Mouse (Mus musculus) T-helper 1 cell (primary cell): Measurements from ENCODE around the gene Mb21d2.

ENCODE experiments used
- in situ Hi-C: fragments of 300-600 bp; cut with MboI, MseI; formaldehyde crosslinking; loops from one replicate; pipeline ENCODE4 v1.15.1; 2025; ENCODE audit warnings: high pct_unique_total_duplicates

Mb21d2 gene

DNA sequence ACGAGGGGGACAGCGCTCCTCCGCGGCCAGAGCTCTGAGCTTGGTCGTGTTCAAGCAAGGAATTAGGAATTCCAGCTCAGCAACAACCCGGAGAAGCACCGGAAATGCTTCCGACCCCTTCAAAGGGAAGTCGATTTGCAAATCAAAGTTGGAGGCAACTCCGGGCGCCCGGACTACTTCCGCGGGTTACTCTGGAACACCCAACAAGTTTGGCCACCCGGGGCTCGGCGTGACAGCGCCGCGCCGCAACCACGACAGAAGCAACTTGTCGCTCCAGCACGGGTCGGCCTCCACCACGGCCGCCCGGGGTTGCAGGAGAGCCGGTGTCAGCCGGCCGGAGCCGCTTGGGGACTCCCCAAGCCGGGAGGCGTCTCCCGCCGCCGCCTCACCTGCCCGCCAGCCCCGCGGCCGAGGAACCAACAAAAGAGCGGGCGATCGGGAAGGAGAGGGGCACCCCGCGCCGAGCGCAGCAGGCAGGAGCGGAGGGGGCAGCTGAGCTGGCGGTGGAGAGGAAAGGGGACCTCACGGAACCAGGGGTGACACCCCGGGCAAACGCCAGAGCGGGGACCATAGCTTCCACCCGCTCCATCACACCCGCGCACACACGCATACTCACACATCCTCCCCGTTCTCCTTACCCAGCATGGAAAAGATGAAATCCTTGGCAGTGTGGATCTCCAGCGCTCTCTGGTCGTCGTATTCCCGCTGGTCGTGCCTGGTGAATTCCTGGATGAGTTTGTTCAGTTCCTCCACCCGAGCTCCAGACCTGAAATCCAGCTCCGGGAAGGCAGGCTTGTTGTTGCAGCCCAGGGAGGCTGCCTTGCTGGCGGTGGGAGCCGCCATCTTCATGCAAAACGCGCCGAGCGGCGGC lies at the start of gene Mb21d2:
Mb21d2 (minus strand) TSS at position 859 of the 871 bp plus-strand sequence.
- in situ Hi-C loops, result loop anchor here (25.0 kb wide), 1 partner anchor 958 kb away; no protein-coding TSS in a partner anchor

DNA sequence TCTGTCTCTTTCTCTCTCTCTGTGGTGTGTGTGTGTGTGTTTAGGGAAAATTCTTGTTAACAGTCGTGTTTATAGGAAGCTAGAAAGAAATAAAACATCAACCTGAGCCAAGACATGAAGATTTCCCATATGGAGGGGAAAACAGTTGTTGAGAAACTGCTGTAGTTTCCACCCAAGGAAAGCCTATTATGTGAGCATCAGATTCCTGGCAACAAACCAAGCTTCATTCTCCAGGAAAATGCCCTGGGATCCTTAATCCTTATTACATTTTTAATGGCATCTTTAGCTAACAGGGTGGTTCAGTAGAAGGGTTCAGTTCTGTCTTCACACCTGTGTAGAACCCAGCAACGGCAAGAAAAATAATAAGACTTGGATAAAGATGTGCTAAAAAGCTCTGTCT lies 36.8 kb upstream of the Mb21d2 start:
- in situ Hi-C loops, result no loop called here

DNA sequence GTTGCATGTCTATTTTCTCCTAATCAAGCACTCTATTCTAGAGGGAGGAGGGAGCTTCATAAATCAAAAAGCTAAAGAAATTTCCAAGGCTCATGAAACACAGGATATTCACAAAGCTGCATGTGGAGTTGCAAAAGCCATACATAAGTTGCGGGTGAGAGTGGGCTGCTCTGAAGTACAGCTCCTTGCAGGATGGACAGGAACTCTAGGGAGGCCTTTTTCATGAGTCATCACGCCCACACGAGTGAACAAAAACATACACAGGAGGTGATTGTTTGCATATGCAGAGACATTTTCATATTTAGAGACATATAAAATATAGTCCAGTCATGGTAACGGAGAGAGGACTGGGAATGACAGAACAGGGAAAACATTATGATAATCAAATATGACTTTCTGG lies 34.6 kb upstream of the Mb21d2 start:
- in situ Hi-C loops, result no loop called here

DNA sequence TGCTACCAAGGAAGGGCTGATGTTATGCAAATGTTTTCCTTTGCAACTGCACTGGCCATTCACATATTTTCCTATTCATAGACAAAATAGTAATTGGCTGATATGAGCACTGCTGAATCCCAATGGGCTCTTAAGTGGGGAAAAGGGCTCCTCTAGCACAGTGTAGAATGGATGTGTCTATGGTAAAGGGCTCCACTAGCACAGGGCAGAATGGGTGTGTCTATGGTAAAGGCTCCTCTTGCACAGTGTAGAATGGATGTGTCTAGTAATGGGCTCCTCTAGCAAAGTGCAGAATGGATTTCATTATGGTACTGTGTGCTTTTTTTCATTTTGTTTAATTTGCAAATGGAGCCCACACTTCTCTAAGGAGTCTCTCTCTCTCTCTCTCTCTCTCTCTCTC lies 33.5 kb upstream of the Mb21d2 start:
- in situ Hi-C loops, result no loop called here

DNA sequence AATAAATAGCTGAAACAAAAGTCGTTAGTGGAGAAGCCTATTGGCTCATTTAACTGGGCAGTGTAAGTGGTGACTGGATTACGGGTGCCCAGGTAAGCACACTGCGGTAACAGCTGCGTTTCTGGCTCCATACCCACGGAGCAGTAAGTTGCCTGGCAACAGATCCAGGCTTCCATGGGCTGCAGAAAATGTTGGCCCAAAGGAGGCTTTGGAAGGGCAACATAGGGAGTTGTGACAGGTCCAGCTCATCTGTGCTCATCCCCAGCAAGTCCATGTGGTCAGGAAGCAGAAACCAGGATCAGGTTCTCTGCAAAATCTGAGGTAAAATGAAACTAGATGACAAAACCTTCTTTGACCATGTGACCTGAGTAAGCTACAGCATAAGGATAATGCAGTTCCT lies 20.3 kb upstream of the Mb21d2 start:
- in situ Hi-C loops, result loop anchor here (25.0 kb wide), 1 partner anchor 937 kb away; no protein-coding TSS in a partner anchor

DNA sequence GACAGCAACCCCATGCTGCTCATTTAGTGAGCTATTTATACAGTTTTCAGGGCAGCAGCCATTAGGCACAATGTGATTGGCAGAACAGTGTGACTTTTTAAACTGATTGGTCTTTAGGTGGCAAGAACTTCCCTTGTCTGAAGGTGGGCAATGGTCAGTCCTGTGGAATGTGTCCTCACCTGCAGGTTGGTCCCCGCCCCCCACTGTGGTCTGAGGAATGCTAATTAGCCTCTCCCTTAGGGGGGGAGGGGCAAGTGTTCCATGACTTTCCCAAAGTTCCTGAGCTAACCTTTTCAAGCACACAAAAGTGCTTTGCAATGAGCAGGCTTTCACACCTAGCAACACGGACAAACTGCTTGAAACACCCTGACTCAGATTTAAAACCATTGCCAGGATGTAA lies 13.8 kb upstream of the Mb21d2 start:
- in situ Hi-C loops, result loop anchor here (25.0 kb wide), 1 partner anchor 944 kb away; no protein-coding TSS in a partner anchor

DNA sequence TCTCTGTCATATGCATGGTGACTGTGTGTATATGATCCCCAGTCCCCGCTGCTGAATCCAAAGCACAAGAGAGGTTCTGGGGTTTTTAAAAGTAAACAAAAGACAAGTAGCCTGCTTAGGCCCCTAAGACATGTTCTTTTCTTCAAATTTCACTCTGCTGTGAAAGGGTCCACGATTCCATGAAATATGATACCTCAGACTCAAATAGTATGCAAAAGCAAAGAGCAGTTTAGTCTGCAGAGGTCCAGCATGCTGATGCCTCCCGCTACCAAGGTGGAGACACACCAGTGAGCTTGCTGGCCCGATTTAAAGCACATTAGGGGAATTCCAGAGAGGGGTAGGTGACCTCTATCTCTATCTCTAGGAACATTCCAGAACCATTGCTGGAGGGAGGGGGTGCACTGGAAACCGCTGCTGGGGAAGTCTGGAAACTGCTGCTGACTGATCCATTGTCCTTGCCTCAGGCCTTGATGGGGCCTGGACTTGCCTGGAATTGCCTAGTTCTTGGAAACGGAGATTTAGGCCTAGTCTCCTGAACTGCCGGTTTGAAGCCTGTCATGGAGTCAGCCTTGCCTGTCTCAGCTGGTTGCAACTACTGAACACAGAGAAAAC lies 6.8 kb upstream of the Mb21d2 start:
- in situ Hi-C loops, result loop anchor here (25.0 kb wide), 1 partner anchor 951 kb away; no protein-coding TSS in a partner anchor

DNA sequence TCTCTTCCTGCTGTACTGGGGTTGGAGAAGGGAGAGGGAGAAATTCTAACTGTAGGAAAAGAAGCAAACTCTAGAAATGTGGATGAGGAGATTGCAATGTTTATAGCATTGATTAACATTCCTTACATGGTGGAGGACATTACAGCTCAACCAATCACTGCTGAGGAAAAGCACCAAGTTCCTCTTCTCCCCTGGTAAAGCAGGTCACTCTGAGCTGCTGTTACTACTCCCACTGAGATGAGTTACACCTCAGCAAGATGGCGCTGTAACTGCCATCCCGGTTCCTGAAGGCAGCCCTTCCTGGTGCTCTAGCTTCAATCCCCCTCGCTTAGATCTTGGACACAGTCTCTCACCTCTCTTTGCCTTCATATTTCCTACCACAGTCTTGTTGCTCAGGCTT lies 6.2 kb upstream of the Mb21d2 start:
- in situ Hi-C loops, result loop anchor here (25.0 kb wide), 1 partner anchor 952 kb away; no protein-coding TSS in a partner anchor

DNA sequence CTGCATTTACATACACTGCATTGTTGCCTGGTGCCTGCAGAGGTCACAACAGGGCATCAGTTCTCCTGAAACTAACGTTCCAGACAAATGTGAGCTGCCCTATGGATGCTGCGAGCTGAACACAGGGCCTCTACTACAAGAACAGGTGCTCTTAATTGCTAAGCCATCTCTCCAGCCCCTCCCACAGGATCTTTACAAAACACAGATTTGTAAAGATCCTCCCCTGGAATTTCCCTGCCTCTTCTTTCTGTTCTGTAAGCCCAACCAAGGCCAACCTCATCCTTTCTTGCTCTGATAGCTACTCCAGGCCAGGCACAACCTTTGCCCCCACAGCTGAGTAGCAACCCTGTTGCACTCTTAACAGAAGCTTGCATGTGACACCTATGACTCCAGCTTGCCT lies 1.7 kb upstream of the Mb21d2 start:
- in situ Hi-C loops, result loop anchor here (25.0 kb wide), 1 partner anchor 956 kb away; no protein-coding TSS in a partner anchor

DNA sequence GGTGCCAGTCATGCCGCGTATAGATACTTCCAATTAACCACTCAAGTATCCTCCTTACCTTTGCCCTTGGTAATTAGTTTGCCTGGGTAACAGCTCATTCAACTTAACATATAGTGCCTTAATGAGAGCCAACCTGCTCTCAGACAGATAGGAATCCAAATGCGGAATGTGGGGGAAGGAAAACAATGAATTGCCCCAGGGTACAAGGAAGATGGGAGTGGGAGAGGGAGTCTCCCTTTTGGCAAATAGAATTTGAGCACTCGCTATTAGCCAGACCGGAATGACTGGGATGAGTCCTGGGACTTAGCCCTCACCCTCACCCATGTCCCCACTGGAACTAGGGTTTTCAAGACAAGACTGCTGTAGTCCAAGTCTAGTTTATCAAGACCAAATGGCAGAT lies 953 bp upstream of the Mb21d2 start:
- in situ Hi-C loops, result loop anchor here (25.0 kb wide), 1 partner anchor 957 kb away; no protein-coding TSS in a partner anchor

DNA sequence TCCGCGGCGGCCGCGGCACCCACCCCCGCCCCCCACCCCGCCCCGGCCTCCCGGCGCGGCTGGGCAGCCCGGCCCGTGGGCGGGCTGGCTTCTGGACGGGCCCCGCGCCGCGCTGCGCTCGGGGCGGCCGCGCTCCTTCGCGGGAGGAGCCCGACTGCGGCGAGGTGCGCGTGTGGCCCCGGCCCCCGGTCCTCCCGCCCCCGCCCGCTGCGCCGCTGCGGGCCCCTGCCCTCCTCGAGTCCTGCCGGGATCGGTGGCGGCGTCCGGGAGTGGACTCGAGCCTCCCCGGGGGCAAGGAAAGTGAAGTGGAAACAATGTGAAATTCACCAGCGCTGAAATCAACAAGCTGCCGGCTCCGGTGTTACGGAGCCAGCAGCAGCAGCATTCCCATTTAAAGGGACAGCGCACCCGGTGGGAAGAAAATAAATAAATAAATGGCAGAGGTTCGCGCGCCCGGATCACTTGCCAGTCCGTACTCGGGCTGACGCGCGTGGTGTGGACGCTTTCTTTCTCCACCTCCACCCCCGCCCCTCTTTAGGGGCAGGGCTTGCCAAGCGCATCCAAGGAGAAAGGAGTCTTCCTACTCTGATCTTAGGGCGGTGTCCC lies 316 bp upstream of the Mb21d2 start:
- in situ Hi-C loops, result loop anchor here (25.0 kb wide), 1 partner anchor 958 kb away; no protein-coding TSS in a partner anchor

DNA sequence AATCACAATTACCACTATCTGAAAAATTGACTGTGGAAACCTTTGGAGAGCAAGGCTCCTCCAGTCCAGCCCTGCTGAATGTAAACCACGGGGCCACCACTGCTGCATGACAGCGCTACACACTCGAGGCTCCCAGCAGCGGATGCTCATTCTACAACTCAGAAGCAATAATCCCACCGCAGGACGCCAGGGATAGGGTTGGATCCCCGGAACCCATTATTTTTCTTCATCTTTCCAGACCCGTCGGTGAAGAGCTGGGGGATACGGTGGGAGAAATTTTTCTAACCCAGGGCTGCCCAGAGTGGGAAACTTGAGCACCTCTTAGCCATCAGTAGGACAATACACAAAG lies 1.0 kb downstream of the Mb21d2 start:
- in situ Hi-C loops, result loop anchor here (25.0 kb wide), 1 partner anchor 959 kb away; no protein-coding TSS in a partner anchor

DNA sequence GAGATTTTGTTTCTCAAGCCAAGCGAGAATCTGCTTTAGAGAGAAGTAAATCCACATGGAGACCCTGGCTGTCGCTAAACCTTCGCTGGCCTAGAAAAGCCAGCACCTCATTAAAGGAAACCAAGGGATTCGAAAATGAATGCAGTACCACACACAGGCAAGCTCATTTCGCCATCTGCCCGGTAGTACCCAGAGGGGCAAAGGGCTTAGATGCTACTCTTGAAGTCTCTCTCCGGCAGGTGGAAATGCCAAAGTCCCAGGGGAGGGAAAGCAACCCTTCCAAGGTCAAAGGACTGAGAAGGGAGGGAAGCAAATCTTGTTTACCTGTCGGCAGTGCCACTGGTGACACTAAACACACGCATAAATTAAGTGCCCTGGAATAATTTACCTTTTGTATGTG lies 2.1 kb downstream of the Mb21d2 start:
- in situ Hi-C loops, result loop anchor here (25.0 kb wide), 1 partner anchor 960 kb away; no protein-coding TSS in a partner anchor

DNA sequence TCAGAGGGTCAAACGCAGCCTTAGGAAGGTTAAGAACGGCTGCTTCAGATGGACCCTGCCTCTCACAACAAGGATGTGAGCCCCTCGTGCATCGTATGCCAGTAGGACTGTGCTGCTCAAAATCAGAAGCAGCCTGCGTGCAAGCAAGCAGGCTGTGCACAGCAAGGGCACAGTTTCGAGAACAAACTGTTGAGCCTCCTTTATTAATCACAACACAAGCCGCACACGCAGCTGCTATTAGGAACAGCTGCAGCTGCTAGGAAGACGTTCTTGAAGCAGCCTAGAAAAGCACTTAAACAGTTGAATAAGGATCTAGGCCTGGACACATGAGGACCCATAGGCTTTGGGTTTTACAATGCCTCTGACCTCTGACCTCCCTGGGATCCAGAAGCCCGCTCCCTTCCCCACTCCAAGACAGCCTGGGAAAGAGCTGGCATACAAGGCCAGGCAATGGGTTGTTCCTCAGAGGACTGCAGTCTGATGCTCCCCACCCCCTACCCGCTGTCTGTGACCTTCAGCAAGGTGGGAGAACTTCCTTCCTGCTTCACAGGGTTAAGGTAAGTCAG lies 10.1 kb downstream of the Mb21d2 start:
- in situ Hi-C loops, result no loop called here

DNA sequence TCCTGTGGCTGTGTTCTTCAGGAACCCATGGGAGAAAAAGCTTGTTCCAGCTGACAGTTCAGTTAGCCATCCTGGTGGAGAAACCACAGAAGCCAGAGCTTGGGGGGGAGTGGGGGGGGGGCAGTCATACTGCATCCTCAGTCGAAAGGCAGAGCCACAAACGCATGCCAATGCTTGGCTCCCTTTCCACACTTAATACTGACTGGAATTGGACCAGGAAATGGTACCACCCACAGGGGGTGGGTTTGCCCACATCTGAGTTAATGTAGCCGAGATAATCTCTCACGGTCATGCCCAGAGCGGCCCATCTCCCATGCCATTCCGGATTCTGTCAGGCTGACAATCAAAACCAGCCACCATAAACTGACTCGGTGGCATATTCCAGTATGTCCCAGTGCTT lies 14.1 kb downstream of the Mb21d2 start:
- in situ Hi-C loops, result no loop called here

DNA sequence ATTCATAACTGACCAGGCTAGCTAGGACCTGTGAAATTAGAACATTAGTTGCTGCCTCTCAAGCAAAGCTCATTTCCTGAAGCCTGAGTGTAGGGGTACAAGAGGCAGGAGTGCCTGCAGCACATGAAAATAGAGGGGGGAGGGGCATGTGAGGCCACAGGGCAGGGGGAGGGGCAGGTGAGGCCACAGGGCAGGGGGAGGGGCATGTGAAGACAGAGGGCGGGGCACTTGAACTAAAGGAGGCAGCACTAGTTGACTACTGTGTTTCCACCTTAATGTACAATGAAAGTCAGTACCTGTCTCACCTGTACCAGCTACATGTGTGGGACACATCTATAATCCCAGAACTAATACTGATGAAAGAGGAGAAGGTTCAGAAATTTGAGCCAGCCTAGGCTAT lies 14.8 kb downstream of the Mb21d2 start:
- in situ Hi-C loops, result no loop called here

DNA sequence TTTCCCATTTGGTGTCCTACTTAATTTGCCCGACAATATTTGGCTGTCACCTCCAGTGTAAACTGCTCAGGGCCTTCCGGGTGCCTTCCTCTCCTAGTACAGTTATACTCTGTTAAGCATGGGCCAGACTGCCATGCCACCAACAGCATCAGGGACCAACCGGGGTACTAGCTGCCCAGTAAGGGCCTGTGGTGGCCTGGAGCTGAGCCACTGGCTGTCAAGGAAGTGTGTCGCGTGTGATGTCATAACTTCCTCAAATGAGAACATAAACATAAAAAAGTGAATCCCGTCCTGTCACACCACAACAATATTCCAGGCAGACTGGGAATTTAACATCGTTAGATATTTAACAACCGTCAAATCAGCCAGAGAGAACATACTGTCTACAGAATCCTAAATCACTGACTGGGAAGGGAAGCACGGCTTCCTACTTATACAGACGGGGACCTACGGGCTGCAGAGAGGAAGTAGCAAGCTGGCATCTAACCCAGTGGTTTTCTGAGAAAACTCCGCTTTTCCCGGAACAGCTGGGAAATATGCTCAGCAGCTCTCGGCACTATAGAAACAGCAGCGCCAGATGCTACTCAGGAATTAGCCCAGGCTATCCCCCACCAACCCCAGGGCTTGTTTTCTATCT lies 17.9 kb downstream of the Mb21d2 start:
- in situ Hi-C loops, result no loop called here

DNA sequence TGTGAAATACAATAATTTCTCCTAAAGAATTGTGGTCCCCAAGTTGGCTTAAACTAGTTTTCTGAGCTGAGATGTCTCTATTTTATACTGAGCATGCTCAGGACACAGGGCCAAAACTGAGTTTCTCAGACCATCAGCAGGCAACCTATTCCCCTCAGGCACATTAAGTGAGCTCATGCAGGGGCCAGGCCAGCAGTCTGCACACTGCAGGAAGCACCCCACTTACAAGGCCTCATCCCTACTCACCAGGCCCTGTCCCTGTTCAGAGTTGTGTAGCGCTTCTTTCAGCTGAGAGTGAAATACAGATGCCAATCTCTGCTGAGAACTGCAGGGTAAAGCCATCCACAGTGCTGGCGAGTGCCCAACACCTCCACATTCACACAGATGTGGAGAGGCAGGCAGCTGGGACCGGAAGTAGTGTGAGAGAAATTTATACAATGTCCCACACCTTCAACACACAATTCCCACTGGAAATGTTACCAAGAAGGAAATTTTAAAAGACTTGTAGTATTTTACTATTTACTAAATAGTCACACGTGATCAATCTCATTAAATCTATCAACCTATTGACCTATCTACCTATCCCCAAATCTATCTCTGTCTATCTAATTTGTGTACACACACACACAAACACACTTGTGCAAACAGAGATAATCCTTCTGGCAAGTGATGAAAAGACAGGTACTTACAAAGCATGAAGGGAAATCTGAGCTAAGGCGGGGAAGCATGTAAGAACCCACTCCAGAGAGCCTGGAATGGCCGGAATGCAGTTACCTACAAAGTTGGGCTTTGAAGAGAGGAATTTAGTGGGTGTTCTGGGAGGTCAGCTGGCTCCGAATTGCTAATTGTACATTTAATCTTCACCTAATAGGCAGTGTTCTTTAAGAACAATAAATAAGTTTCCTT lies 22.9 kb downstream of the Mb21d2 start:
- in situ Hi-C loops, result no loop called here

DNA sequence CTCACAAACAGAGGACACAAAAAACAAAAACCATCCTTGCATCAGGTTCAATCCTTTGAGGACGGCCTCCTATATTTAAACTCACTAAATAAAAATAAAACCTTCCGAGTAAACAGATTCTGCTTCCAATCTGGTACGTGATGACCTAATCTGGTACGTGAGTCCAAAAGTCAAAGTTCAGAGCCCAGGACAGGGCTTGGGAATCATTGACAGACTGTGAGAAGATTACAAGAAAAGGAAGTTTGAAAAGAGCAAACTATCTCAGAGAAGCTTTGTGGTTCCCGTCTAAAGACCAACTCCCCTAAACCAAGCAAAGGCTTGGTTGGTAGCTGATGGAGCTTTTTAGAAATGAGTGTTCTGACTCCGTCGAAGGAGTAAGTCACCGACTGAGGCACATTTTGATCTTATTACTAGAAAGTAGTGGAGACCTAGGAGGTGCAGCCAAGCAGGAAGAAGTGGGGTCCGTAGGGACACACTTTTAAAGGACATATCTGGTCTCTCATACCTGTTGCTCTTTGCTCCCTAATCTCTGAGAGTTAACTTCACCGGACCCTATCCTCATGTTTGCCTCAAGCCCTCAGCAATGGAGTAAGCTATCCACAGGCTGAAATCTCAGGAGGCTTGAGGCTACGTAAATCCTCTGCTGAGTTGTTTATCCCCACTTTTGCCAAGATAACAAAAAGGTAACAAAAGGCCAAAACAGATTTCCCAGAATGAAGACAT lies 23.7 kb downstream of the Mb21d2 start:
- in situ Hi-C loops, result no loop called here
